Mouse (Mus musculus) limb, embryonic 10.5 days (tissue): ENCODE results near the gene Ssna1. TPM values are rescaled to one million over a fixed set of nuclear protein-coding genes. Genes with fewer than 3 reads are reported as not detected.

ENCODE experiments used
- DNase-seq: peaks from one replicate; pipeline ENCODE4 v3.0.0-alpha.2; 2017; ENCODE audit warnings: low spot score
- H3K27ac ChIP-seq: fragments of 300-500 bp; sonication (generic); 2 replicates; pipeline ENCODE4 v1.5.1; 2016; ENCODE audit warnings: mild to moderate bottlenecking
- H3K27me3 ChIP-seq: fragments of 300-500 bp; sonication (generic); 2 replicates; pipeline ENCODE4 v1.6.1; 2016; ENCODE audit warnings: low read depth, mild to moderate bottlenecking; ENCODE audit not compliant: poor library complexity, severe bottlenecking
- H3K36me3 ChIP-seq: fragments of 300-500 bp; sonication (generic); 2 replicates; pipeline ENCODE4 v1.6.1; 2016; ENCODE audit warnings: mild to moderate bottlenecking, moderate library complexity
- H3K4me1 ChIP-seq: fragments of 300-500 bp; sonication (generic); 2 replicates; pipeline ENCODE4 v1.6.1; 2016
- H3K4me3 ChIP-seq: fragments of 300-500 bp; sonication (generic); 2 replicates; pipeline ENCODE4 v1.5.1; 2016; ENCODE audit warnings: mild to moderate bottlenecking, moderate library complexity
- H3K9me3 ChIP-seq: fragments of 300-500 bp; sonication (generic); replicated peaks from 2 replicates; pipeline ENCODE4 v1.6.1; 2016; ENCODE audit warnings: mild to moderate bottlenecking
- WGBS: fragments of 180-500 bp; shearing (Covaris S2); methylation state at CpG from one replicate; pipeline ENCODE4 v1.1.7; 2016; 5-methylcytosine and 5-hydroxymethylcytosine counted together
- polyA plus RNA-seq: library from polyadenylated mRNA; unstranded; fragments of >200 nt; fragmentation: Nextera tagmentation; extraction: Ambion mirVana; gene quantifications from 2 replicates; pipeline ENCODE4 v1.2.1, GENCODE M21; 2016

Gene Ssna1
- polyA plus RNA-seq, 1 experiment from 2014 or later = 243 TPM

DNA sequence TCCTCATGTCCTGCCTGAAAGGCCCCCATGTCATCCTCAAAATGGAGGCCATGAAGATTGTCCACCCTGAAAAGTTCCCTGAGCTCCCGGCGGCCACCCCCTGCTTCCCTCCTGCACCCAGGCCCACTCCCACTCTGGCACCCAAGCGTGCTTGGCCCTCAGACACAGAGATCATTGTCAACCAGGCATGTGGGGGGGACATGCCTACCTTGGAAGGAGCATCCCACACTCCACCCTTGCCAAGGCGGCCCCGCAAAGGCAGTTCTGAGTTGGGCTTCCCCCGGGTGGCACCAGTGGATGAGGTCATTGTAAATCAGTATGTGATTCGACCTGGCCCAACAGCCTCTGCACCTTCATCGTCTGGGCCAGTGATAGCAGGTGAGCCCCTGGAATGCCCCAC is 28.9 kb downstream of the Ssna1 start:
- peaks cover 35% of the 10 kb centered on the region for H3K36me3 ChIP-seq
- no peaks in the 10 kb centered on the region for H3K9me3 ChIP-seq
- H3K27ac ChIP-seq = peak overlapping the region; percentile 47; the same call in 1 of the 2 replicates
- H3K4me1 ChIP-seq = peaks cover 31% of the 10 kb centered on the region
- no peak for DNase-seq
- H3K27me3 ChIP-seq = peaks cover 44% of the 10 kb centered on the region
- peak overlapping the region; percentile 63 for H3K4me3 ChIP-seq
- 72% methylated on average over 8 of the region's 8 CpGs for WGBS

DNA sequence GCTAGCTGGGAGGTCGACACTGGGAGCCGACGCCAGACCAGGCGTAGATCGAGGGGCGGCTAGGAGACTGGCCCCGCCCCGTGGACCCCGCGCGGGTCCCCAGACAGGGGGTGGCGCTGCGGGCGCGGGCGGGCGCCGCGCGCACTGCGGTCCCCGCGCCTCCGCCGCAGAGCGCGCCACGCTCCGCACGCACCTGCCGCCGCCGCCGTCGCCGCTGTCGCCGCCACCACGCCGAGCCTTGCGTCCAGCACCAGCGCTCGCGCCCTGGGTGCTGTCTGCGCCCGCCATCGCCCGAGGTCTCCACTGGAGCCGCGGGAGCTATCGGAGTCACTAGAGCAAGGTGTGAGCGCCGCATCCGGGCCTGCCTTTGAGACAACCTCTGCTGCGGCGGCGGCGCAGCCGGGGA is 30.1 kb downstream of the Ssna1 start, which contains the start of the genes Rnf208 and Cysrt1:
TSS of gene Rnf208 (plus strand) at position 155 of the 406 bp plus-strand sequence.
TSS of gene Cysrt1 (minus strand) at position 352 of the 406 bp plus-strand sequence.
- peak; percentile 43 for DNase-seq
- WGBS = under 1% methylated on average over 59 of the region's 59 CpGs
- Histone ChIP-seq H3K9me3 (no peaks in the 10 kb centered on the region), H3K36me3 (peaks cover 22% of the 10 kb centered on the region), H3K4me1 (peaks cover 31% of the 10 kb centered on the region), H3K27me3 (peaks cover 48% of the 10 kb centered on the region), H3K27ac (peak within 1 kb of the TSS; percentile 71), H3K4me3 (peak within 1 kb of the TSS; percentile 63)

GRCm38 (mm10) chr2:25241438-25241775 is 30.8 kb downstream of the Ssna1 start:
- H3K4me1 ChIP-seq = peaks cover 34% of the 10 kb centered on the region
- no peak for DNase-seq
- peaks cover 51% of the 10 kb centered on the region for H3K27me3 ChIP-seq
- peak overlapping the region; percentile 63 for H3K4me3 ChIP-seq
- no peaks in the 10 kb centered on the region for H3K9me3 ChIP-seq
- peaks cover 15% of the 10 kb centered on the region for H3K36me3 ChIP-seq
- H3K27ac ChIP-seq = no peak overlapping the region; the same call in 1 of the 2 replicates
- 24% methylated on average over 6 of the region's 6 CpGs for WGBS

- WGBS = 2% methylated on average over 29 of the region's 29 CpGs
- peak; percentile 79 for DNase-seq
- Histone ChIP-seq H3K4me1 (peaks cover 34% of the 10 kb centered on the region), H3K27ac (peak overlapping the region; percentile 71), H3K9me3 (no peaks in the 10 kb centered on the region), H3K36me3 (peaks cover 10% of the 10 kb centered on the region), H3K27me3 (peaks cover 56% of the 10 kb centered on the region), H3K4me3 (peak overlapping the region; percentile 63)
Measured at GRCm38 (mm10) chr2:25240723-25241437, 31.4 kb downstream of the Ssna1 start.

DNA sequence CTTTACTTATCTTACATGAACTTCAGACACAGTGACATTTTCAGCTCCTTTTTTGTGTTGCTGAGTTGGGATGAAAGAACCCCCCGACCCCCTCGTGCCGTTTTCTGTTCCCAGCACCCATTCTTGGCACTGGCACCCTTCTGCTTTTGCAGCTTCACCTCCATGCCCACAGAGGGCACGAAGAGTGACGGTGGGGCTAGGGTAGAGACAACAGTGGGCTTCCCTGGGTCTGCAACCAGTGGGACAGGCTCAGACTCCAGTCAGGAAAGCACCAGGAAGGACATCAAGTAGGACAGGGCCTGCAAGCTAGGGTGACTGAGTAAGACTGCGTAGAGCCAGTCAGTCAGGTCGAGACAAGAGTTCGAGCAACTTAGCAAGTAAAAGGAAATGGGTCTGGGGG is 31.9 kb downstream of the Ssna1 start:
- peaks cover 4% of the 10 kb centered on the region for H3K36me3 ChIP-seq
- peaks cover 62% of the 10 kb centered on the region for H3K27me3 ChIP-seq
- peak overlapping the region; percentile 63 for H3K4me3 ChIP-seq
- 46% methylated on average over 8 of the region's 8 CpGs for WGBS
- H3K9me3 ChIP-seq = no peaks in the 10 kb centered on the region
- peak overlapping the region; percentile 71; the same call in 1 of the 2 replicates for H3K27ac ChIP-seq
- DNase-seq = no peak
- H3K4me1 ChIP-seq = peaks cover 34% of the 10 kb centered on the region

- H3K4me1 ChIP-seq = peaks cover 34% of the 10 kb centered on the region
- peaks cover 67% of the 10 kb centered on the region for H3K27me3 ChIP-seq
- H3K27ac ChIP-seq = no peak overlapping the region
- DNase-seq = no peak
- H3K4me3 ChIP-seq = no peak overlapping the region
- WGBS = 87% methylated on average over 3 of the region's 3 CpGs
- H3K9me3 ChIP-seq = no peaks in the 10 kb centered on the region
- no peaks in the 10 kb centered on the region for H3K36me3 ChIP-seq
Measured at GRCm38 (mm10) chr2:25239766-25240165, 32.5 kb downstream of the Ssna1 start.

GRCm38 (mm10) chr2:25238106-25238505 is 34.1 kb downstream of the Ssna1 start:
- peaks cover 54% of the 10 kb centered on the region for H3K27me3 ChIP-seq
- H3K9me3 ChIP-seq = no peaks in the 10 kb centered on the region
- no peak overlapping the region for H3K4me3 ChIP-seq
- H3K36me3 ChIP-seq = no peaks in the 10 kb centered on the region
- DNase-seq = no peak
- peaks cover 33% of the 10 kb centered on the region for H3K4me1 ChIP-seq
- H3K27ac ChIP-seq = no peak overlapping the region

DNA sequence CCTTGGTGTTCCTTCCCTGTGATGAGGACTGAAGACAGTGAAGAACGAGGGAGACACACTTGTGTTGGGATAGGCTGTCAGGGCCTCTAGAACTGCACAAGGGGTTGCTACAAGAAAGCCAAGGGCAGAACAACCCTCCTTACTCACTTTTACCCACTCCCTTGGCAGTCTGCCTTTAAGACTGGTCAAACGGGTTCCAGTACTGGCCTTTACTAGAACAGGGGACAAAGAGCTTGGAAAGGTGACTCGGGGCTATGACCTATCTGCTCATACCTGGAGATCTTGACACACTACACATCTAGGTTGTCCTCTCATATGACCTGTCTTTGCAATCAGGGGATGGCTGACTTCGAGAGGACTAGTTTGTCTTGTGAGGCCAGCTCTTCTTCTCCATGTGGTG is 34.7 kb downstream of the Ssna1 start:
- Histone ChIP-seq H3K36me3 (no peaks in the 10 kb centered on the region), H3K4me3 (no peak overlapping the region), H3K27ac (no peak overlapping the region), H3K9me3 (no peaks in the 10 kb centered on the region), H3K4me1 (peaks cover 27% of the 10 kb centered on the region), H3K27me3 (peaks cover 53% of the 10 kb centered on the region)
- WGBS = 68% methylated on average over 4 of the region's 4 CpGs
- no peak for DNase-seq

DNA sequence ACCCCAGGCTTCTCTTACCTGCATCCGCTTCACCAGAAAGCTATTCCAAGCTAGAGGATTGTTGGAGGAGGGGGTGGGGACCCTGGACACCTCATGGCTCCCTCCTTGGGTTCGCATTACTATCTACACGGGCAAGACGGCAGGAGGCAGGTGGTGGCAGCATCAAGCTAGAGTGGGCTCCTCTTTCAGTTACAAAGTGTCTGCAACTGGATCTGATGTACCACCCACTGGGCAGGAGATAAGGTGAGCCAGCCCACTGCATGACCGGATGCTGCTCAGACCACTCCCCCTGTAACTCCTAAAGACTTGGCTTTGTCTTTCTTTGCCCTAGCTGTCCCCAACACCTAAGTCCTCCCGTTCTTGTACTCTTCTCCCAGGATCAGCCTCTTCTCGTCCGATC is 35.6 kb downstream of the Ssna1 start, which contains the start of gene Rnf224:
TSS of gene Rnf224 (minus strand) at position 174 of the 400 bp plus-strand sequence.
- no peak within 1 kb of the TSS for H3K4me3 ChIP-seq
- 36% methylated on average over 8 of the region's 8 CpGs for WGBS
- peaks cover 53% of the 10 kb centered on the region for H3K27me3 ChIP-seq

DNA sequence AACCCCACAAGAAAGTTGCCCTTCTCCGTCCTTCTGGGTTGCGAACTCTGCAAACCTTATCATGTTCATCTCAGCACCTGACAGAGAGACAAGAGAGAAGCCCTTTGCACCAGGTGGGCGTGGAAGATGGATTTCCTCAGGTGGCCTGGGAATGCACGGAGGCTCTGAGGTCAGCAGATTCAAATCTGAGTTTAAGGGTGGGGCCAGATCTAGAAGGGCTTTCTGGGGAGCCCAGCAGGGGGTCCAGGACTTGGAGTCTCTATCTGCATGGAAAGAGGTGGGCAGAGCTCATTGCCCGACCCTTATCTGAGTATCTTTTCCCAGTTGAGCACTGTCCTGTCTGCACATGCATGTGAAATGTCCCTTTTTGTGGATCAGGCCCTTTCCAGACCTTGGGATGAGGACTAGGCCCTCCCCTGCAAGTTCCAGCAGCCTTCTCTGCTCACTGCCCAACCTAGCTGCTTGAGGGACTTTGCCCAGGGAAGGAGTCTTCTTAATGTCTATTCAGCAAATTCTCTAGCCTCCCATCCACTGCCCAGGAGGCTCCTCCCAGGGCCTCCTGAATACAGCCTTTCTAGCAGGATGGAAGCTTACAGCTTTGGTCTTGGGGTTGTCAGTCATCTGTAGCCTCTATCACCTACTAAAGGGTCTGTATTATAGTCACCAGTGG is 37.6 kb downstream of the Ssna1 start:
- peaks cover 57% of the 10 kb centered on the region for H3K27me3 ChIP-seq
- H3K27ac ChIP-seq = no peak overlapping the region
- H3K9me3 ChIP-seq = no peaks in the 10 kb centered on the region
- H3K36me3 ChIP-seq = no peaks in the 10 kb centered on the region
- H3K4me3 ChIP-seq = no peak overlapping the region
- 76% methylated on average over 5 of the region's 5 CpGs for WGBS
- DNase-seq = no peak
- peaks cover 3% of the 10 kb centered on the region; the same call in 1 of the 2 replicates for H3K4me1 ChIP-seq

More for the DNA sequence above, 35.6 kb downstream of the Ssna1 start, which contains the start of gene Rnf224:
- H3K27ac ChIP-seq = no peak within 1 kb of the TSS
- no peak for DNase-seq
- H3K36me3 ChIP-seq = no peaks in the 10 kb centered on the region
- no peaks in the 10 kb centered on the region for H3K9me3 ChIP-seq
- peaks cover 18% of the 10 kb centered on the region for H3K4me1 ChIP-seq

DNA sequence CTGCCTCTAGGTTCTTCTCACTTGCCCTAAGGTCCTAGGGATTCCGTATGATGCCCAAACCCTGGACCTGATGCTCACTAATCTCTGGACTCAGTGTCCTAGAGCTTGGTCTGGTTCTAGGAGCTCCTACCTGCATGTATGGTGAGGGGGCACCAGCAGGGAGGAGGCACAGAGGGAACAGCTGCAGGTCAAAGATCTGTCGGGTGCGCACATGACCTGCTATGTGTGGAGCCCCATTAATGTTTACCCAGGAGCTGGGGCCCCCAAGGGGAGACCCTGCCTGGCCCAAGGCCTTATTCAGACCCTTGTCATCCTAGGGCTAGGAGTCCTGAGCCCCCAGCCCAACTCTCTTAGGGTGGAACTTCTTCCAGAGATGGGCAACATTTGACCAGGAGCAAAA is 38.2 kb downstream of the Ssna1 start, which contains the start of gene Slc34a3:
TSS of gene Slc34a3 (minus strand) at position 315 of the 400 bp plus-strand sequence.
- Histone ChIP-seq H3K27ac (no peak within 1 kb of the TSS), H3K4me1 (peaks cover 5% of the 10 kb centered on the region), H3K9me3 (no peaks in the 10 kb centered on the region), H3K36me3 (no peaks in the 10 kb centered on the region), H3K27me3 (peaks cover 56% of the 10 kb centered on the region), H3K4me3 (no peak within 1 kb of the TSS)
- DNase-seq = no peak
- WGBS = 95% methylated on average over 3 of the region's 3 CpGs

- WGBS = 81% methylated on average over 4 of the region's 4 CpGs
- Histone ChIP-seq H3K4me3 (no peak overlapping the region), H3K9me3 (no peaks in the 10 kb centered on the region), H3K27me3 (peaks cover 52% of the 10 kb centered on the region), H3K36me3 (no peaks in the 10 kb centered on the region), H3K27ac (no peak overlapping the region), H3K4me1 (peaks cover 11% of the 10 kb centered on the region)
- DNase-seq = no peak
Measured at GRCm38 (mm10) chr2:25233421-25233820, 38.8 kb downstream of the Ssna1 start.

DNA sequence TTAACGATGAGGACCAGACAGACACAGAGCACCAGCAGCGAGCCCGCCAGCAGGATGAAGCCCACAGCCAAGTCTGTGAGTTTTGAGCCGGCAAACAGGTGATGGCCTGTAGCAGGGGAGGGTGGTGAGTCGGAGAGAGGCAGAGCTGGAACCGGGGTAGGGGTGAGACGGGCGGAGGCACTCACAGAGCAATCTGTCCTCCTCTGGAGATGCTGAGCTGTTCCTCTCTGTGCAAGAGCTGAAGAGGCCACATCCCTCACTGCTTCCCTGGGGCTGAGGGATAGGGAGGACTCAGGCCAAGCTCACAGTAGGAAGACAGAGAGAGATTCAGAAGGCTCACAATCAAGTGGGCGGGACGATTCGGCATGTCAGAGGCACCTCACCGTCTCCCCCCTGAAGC is 41.2 kb downstream of the Ssna1 start:
- Histone ChIP-seq H3K27me3 (peaks cover 41% of the 10 kb centered on the region), H3K27ac (no peak overlapping the region), H3K4me1 (peaks cover 18% of the 10 kb centered on the region), H3K9me3 (no peaks in the 10 kb centered on the region), H3K4me3 (no peak overlapping the region), H3K36me3 (no peaks in the 10 kb centered on the region)
- no peak for DNase-seq
- WGBS = 61% methylated on average over 12 of the region's 12 CpGs
